Mouse (Mus musculus) right cerebral cortex, adult 18-20 months (tissue): Measurements from ENCODE around the gene Hlf.
A peak's percentile ranks its signal among the peaks of the same experiment; 100 is the strongest.

Experiments
- DNase-seq: peaks from one replicate; pipeline ENCODE4 v3.0.0; 2022; ENCODE audit warnings: mixed read lengths

Gene Hlf

DNA sequence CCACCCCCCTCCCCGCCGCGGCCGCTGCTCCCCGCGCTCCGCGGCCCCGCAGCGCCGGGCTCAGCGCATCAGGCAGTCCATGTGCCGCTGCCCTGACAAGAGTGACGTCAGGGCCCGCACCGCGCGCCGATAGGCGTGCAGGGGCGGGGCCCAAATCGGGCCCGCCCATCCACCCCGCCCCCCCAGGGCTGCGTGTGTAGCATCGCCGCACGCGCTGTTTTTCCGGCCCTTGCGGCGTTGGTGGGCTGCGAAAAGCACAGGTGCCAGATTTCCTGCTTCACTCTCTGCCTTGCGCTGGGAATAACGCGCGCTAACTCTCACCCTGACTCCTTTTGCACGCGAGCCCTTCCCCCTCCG, at the start of gene Hlf:
TSS of gene Hlf (minus strand) at position 79 of the 357 bp plus-strand sequence.
- DNase-seq: peak; percentile 94

DNA sequence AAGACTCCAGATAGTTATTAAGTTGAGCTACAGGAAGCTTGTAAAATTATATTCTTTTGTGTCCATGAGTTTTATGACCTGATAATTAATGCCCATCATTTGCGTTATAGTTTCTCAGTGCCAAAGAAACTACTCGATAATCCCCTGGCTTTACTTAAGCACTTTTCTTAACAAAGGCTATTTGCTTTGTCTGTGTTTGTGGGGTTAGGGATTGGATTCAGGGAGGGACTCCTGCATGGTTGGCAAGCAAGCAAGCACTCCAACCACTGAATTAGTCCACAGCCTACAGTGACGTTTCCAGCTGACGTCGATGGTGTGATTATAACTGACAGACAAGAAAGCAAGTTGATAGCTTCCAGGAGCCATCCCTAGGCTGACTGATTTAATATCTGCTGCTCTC, 48.1 kb upstream of the Hlf start:
- no peak for DNase-seq

GRCm38 (mm10) chr11:90425207-90425525, 34.5 kb upstream of the Hlf start:
- no peak for DNase-seq

- DNase-seq: no peak
These were observed 33.9 kb upstream of the Hlf start for GRCm38 (mm10) chr11:90424334-90425206.

- DNase-seq: no peak
These were observed 33.2 kb upstream of the Hlf start for GRCm38 (mm10) chr11:90423896-90424295.

GRCm38 (mm10) chr11:90419706-90420105, 29.0 kb upstream of the Hlf start:
- DNase-seq: peak; percentile 13

GRCm38 (mm10) chr11:90417921-90418320, 27.2 kb upstream of the Hlf start:
- peak; percentile 98 for DNase-seq

DNA sequence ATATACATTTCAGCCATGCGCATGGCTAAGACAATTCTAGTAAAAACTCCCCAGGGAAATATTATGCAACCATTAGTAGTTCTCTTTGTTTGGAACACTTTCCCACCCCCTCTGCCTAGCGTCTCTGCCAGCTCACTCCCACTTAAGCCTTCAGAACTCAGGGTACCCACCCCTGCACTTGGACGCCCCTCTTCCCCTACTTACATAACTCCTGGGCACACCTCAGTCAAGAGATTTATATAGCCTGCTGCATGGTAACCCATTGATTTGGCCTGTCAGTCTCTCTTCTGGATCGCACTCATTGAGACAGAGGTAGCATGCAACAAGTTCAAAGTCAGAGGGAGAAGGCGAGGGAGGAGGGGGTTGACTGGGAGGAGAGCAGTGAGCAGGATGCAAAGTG, 26.3 kb upstream of the Hlf start:
- peak; percentile 39 for DNase-seq

DNA sequence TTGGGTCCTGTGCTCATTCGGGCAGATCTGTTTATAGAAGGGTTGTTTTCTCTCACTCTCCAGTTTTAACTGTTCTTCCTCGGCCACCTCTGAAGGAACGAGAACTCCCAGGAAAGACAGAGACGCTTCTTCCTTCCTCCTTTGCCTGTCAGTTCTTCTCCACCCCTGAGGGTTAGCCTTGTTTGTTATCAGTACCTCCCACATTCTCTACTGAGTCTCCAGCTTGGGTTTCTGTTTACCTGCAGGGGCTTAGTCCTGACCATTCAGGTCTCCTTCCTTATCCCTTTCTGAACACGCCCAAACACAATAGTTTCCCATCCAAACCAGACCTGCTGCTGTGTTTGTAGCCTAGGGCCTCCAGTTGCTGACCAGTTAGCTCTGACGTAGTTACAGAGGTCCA, 8.2 kb upstream of the Hlf start:
- no peak for DNase-seq

DNA sequence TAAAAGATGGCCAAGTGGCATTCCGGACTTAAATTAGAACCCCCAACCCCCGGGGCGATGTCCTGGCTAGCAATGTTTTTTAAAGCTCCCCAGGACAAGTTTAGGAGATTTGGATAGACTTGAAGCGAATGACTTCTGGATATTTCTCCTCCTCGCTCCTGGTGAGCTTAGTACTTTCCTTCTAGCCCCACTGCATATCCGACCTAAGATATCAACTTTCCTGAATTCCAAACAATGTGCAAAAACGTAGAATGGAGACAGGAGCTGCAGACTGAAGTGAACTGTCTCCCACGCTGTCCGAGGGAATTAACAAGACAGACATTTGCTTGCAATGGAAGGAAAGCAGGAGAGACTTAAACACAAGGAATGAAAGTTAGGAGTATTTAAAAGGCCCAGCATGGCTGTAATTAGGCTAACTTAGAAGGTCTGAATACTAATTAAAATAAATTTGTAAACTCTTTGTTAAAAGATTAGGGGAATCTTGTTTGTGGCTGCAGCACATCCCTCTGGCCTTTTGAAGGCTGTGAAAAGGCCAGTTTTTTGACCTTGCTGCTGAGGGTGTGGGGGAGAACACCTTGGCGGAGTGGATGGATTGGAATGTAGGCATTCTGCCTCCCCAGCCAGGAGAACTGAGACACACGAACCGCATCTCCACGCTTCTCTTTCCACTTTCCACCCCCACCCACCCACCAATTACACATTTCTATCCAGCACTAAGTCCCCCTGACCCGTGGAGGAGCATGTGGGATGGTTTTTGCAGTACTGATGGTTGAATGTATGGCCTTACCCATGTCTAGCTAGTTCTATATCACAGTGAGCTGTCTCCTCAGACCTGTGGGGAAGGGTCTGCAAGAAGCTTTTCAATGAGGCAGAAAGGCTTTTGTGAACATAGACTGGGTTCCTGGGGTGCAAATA, 833 bp upstream of the Hlf start:
- DNase-seq: no peak

DNA sequence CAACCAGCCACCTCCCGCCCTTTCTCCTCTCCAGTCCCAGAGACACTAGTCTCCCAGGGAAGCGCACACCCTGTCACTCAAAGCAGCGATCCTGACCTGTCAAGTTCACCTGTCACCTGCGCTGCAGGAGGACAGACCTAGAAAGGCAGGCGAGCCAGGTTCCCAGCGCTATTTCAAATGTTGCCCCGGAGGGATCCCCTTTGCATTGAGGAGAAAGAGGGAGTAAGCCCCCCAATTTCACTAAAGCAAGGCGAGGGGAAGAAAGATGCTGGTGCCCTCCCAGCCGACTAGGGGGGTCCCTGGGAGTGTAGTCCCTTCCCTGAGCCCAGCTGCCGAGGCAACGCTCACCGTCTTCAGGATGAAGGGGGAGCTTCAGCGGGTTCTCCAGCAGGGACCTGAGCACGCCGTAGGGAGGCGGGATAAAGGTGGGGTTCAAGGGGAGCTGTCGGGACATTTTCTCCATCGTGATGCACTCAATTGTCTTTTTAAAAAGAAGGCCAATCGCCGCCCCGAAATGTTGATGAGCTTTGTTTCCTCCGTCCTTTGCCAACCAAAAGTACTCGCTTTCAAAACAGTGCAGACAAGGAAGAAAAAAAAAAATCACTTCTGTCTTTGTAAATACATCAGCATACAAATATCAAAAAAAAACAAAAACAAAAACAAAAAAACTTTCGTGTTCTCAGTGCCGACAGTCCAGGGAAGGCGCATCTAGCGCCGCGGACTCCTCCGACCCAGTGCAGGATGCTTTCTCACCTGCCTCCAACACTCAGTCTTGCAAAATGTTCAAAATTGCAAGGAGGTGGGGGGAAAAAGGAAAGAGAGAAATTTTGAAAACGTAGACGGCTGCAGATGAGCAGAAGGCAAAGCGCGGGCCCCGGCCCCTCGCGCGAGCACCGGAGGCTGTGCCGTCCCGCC, 536 bp downstream of the Hlf start:
- no peak for DNase-seq

DNA sequence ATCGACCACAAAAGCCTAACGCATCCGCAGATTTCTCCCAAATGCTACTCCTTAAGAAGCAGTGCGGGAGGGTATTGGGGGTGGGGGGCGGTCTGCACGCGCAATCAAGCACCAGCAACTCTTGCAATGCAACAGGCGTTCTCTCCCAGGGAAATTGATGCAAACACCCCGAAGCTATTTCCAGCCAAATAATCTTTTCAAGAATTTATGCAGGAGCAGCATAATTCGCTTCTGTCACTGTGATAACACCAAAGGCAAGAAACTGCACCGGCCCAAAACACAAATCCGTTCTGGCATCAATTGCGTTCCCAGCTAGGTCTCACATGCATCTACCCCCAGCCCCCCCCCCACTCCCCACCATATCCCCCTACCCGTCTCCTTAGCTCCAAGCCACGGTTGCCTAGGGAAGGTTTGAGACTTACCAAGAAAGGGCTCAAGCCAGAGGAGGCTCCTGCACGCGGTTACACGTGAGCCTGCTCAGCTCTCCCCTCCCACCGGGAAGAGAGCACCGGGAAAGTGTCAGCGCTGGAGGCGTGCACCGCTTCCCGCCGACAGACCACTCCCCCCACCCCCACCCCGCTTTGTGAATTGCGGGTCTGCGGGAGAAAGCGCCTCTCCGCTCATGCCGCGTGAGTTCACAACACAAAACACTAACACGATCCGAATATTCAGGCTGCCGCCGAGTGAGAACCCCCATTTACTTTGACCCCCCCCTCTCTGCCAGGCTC, 1.4 kb downstream of the Hlf start:
- DNase-seq: peak; percentile 73

DNA sequence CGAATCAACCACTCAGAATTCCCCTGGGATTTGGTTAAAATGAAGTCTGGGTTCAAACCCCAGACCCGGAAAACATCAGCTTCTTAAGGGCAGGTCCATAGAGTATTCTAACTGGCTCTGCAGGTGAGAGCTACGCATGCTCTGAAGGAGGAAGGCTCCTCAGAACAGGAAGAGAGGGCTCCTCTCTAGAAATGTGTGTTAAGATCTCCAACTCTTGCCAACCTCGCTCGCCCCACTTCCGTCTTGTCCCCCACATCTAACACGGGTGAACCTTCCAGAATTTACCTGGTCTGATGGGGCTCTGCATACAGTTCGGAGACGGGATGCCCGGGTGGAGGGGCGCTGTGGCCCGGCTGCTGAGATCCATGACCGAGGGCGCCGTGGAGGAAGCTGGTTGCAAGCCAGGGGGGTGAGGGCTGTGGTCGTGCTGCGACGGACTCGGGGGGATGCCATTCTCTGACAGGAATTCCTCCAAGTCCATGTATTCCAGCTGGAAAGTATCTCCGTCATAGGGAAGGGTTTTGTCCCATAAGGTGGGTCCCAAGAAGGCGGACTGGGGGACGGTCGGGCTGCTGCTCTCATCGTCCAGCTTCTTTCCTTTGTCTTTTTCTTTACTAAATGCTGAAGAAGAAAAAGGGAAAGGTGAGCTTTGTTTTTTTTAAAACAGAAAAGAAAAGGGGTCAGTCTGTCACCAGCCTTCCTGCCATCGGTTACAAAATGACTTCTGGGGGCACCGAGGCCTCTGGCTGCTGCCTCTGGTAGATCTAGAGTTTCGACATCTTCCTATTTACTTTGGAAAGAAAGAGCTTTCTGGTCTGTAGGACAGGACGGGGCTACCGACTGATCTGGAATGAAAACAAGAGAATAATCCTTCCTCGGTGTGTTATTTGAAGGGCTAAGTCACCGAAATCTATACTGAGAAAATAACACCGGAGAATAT, 2.9 kb downstream of the Hlf start:
- DNase-seq: no peak

GRCm38 (mm10) chr11:90382005-90382611, 8.6 kb downstream of the Hlf start:
- DNase-seq: peak; percentile 74

DNA sequence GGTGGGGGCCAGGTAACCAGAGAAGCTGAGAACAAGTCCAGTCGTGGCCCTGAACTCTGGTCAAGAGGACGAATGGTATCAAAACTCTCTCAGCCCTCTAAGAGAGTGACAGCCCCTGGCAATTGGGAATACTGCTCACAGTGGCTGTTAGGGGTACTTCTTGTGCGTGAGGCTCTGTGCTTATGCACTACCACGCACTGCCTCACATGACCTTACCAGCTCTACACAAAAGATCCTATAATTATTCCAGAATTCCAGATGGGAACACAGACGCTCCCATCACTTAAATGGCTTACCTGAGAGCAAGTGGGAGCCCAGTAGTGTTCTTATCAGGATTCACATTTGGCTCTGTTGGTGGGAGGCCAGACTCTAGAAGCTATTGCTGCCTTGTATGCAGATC, 9.6 kb downstream of the Hlf start:
- no peak for DNase-seq

DNA sequence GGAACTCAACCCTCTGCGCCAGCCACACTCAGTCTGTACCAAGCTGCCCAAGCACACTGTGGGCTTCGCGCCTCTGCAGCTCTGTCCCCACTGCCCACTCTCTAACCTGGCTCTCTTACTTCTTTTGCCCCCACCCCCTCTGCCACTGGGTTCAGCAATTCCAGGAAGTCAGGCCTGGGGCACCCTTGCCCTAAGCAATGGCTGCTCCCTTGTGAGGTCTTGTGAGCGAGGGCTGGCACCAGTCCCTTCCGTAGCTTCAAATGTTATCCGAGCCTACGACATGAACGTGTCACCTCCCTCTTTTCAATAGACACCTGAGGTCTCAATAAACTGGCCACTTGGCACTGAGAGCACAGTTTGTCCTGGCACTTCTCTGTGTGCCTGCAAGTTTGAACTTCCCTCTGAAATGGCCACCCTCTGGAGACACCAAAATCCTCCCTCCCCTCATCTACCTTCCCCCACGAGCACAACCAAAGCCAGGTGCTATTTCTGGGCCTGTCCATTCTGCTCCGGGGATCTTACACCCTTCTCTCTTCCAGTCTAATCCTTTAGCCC, 10.5 kb downstream of the Hlf start:
- DNase-seq: no peak

GRCm38 (mm10) chr11:90378008-90378407, 12.7 kb downstream of the Hlf start:
- DNase-seq: no peak

DNA sequence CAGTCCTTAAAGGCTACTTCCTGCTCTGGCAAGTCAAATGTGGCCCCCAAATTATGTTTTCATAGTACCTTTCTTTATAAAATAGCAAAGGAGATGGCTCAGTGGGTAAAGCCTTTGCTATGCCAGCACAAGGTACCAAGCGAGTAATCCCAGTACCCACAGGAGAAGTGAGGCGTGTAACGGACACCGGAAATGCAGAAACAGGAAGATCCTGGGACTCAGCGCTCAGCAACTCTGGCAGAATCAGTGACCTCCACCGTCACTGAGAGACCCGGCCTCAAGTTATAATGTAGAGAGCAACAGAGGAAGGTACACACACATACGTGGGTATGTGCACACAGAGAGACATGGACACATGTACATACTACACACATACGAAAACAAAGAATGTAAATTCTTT, 14.3 kb downstream of the Hlf start:
- DNase-seq: no peak

DNA sequence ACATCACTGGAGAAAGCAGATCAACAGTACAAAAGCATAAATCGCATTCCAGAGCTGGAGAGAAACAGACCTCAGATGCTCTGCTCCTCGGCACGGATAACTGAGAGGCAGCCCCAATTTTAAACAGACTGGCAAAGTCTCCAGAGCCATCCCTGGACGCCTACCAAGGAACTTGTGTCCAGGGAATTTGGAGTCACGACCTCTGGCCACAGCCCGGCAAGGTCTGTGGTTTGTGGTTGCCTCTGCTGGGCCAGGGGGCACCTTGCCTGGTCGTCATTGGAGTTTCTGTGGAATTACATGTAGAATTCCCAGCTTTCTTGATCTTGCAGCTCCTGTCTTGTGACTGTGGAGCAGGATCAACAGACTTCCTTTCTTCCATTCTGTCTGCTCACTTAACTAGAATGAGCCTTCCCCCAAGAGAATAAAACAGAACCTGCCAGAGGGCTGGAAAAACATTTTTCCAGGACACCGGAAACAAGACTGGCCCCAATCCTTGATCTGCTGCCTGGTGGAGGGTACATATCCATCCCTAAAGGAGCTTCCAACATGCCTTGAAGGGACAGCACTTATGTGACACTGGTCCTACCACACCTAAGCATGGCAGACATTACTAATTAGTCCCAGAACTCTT, 19.1 kb downstream of the Hlf start:
- no peak for DNase-seq

GRCm38 (mm10) chr11:90370789-90371291, 19.9 kb downstream of the Hlf start:
- no peak for DNase-seq
